Mouse (Mus musculus): ENCODE results near the gene Tbc1d32. TPM values are rescaled to one million over a fixed set of nuclear protein-coding genes. Genes with fewer than 3 reads are reported as not detected.

Tbc1d32 gene
- 3.7 and 3.9 TPM in 2 replicates for polyA plus RNA-seq (2014; fragmentation: Nextera tagmentation; extraction: Ambion mirVana)

- Histone ChIP-seq H3K36me3 (ENCODE audit: control insufficient read depth, insufficient read depth, low read length) (no peaks in the 10 kb centered on the region), H3K4me3 (ENCODE audit: low read depth, low read length) (peak within 1 kb of the TSS; percentile 54), H3K9me3 (ENCODE audit: control insufficient read depth, low read length) (no peaks in the 10 kb centered on the region), H3K27me3 (ENCODE audit: control insufficient read depth, insufficient read depth, low read length) (no peaks in the 10 kb centered on the region), H3K9ac (ENCODE audit: low read length) (peak within 1 kb of the TSS; percentile 57), H3K4me1 (ENCODE audit: control insufficient read depth, insufficient read depth, low read length) (no peaks in the 10 kb centered on the region), H3K27ac (replicated peaks; ENCODE audit: low read depth, low read length) (peak within 1 kb of the TSS; percentile 87), H3K4me2 (ENCODE audit: low read depth, severe bottlenecking) (peak within 1 kb of the TSS; percentile 58)
- ATAC-seq (ENCODE audit: insufficient number of reproducible peaks, low FRiP score, low TSS enrichment, low read depth) (peak; percentile 98), DNase-seq (ENCODE audit: low spot score) (peak; percentile 93)
- WGBS, result 3% methylated on average over 42 of the region's 42 CpGs
Measured at GRCm38 (mm10) chr10:56228568-56229209, at the start of gene Tbc1d32. TSS of gene Tbc1d32 (minus strand) at chr10:56228689.

GRCm38 (mm10) chr10:56227771-56228275 lies 666 bp downstream of the Tbc1d32 start:
- ATAC-seq (ENCODE audit: insufficient number of reproducible peaks, low FRiP score, low TSS enrichment, low read depth) (no peak), DNase-seq (ENCODE audit: low spot score) (peak; percentile 25)
- no peaks in the 10 kb centered on the region for H3K4me1 ChIP-seq (ENCODE audit: control insufficient read depth, insufficient read depth, low read length)
- WGBS, result 81% methylated on average over 8 of the region's 8 CpGs
- no peaks in the 10 kb centered on the region for H3K27me3 ChIP-seq (ENCODE audit: control insufficient read depth, insufficient read depth, low read length)
- no peak overlapping the region for H3K27ac ChIP-seq (replicated peaks; ENCODE audit: low read depth, low read length)
- H3K4me2 ChIP-seq (ENCODE audit: low read depth, severe bottlenecking), result peak overlapping the region; percentile 58
- H3K36me3 ChIP-seq (ENCODE audit: control insufficient read depth, insufficient read depth, low read length), result no peaks in the 10 kb centered on the region
- H3K4me3 ChIP-seq (ENCODE audit: low read depth, low read length), result peak overlapping the region; percentile 54
- H3K9ac ChIP-seq (ENCODE audit: low read length), result peak overlapping the region; percentile 30; the same call in 1 of the 2 replicates
- no peaks in the 10 kb centered on the region for H3K9me3 ChIP-seq (ENCODE audit: control insufficient read depth, low read length)

GRCm38 (mm10) chr10:56215797-56216196 lies 12.7 kb downstream of the Tbc1d32 start:
- no peak overlapping the region for H3K27ac ChIP-seq (replicated peaks; ENCODE audit: low read depth, low read length)
- no peaks in the 10 kb centered on the region for H3K27me3 ChIP-seq (ENCODE audit: control insufficient read depth, insufficient read depth, low read length)
- H3K9me3 ChIP-seq (ENCODE audit: control insufficient read depth, low read length), result no peaks in the 10 kb centered on the region
- H3K4me2 ChIP-seq (ENCODE audit: low read depth, severe bottlenecking), result no peak overlapping the region
- H3K4me1 ChIP-seq (ENCODE audit: control insufficient read depth, insufficient read depth, low read length), result no peaks in the 10 kb centered on the region
- DNase-seq (ENCODE audit: low spot score), result no peak
- H3K36me3 ChIP-seq (ENCODE audit: control insufficient read depth, insufficient read depth, low read length), result no peaks in the 10 kb centered on the region
- H3K4me3 ChIP-seq (ENCODE audit: low read depth, low read length), result no peak overlapping the region
- no peak for ATAC-seq (ENCODE audit: insufficient number of reproducible peaks, low FRiP score, low TSS enrichment, low read depth)
- H3K9ac ChIP-seq (ENCODE audit: low read length), result no peak overlapping the region
- WGBS, result 73% methylated on average over 3 of the region's 3 CpGs

- H3K27ac ChIP-seq (replicated peaks; ENCODE audit: low read depth, low read length), result no peak overlapping the region
- H3K9me3 ChIP-seq (ENCODE audit: control insufficient read depth, low read length), result no peaks in the 10 kb centered on the region
- no peak for DNase-seq (ENCODE audit: low spot score)
- H3K27me3 ChIP-seq (ENCODE audit: control insufficient read depth, insufficient read depth, low read length), result no peaks in the 10 kb centered on the region
- H3K4me1 ChIP-seq (ENCODE audit: control insufficient read depth, insufficient read depth, low read length), result no peaks in the 10 kb centered on the region
- H3K4me3 ChIP-seq (ENCODE audit: low read depth, low read length), result no peak overlapping the region
- whole genome bisulfite sequencing, result 81% methylated on average over 1 of the region's 1 CpGs
- no peak overlapping the region for H3K4me2 ChIP-seq (ENCODE audit: low read depth, severe bottlenecking)
- ATAC-seq (ENCODE audit: insufficient number of reproducible peaks, low FRiP score, low TSS enrichment, low read depth), result no peak
- H3K36me3 ChIP-seq (ENCODE audit: control insufficient read depth, insufficient read depth, low read length), result no peaks in the 10 kb centered on the region
- H3K9ac ChIP-seq (ENCODE audit: low read length), result no peak overlapping the region
Measured at GRCm38 (mm10) chr10:56210343-56210742, 18.1 kb downstream of the Tbc1d32 start.

GRCm38 (mm10) chr10:56206802-56207404 lies 21.6 kb downstream of the Tbc1d32 start:
- Histone ChIP-seq H3K9ac (ENCODE audit: low read length) (no peak overlapping the region), H3K4me3 (ENCODE audit: low read depth, low read length) (no peak overlapping the region), H3K9me3 (ENCODE audit: control insufficient read depth, low read length) (no peaks in the 10 kb centered on the region), H3K36me3 (ENCODE audit: control insufficient read depth, insufficient read depth, low read length) (no peaks in the 10 kb centered on the region), H3K4me1 (ENCODE audit: control insufficient read depth, insufficient read depth, low read length) (no peaks in the 10 kb centered on the region), H3K27ac (replicated peaks; ENCODE audit: low read depth, low read length) (no peak overlapping the region), H3K4me2 (ENCODE audit: low read depth, severe bottlenecking) (no peak overlapping the region), H3K27me3 (ENCODE audit: control insufficient read depth, insufficient read depth, low read length) (no peaks in the 10 kb centered on the region)
- DNase-seq (ENCODE audit: low spot score), result no peak
- peak; percentile 35; the same call in 1 of the 2 replicates for ATAC-seq (ENCODE audit: insufficient number of reproducible peaks, low FRiP score, low TSS enrichment, low read depth)
- 41% methylated on average over 8 of the region's 8 CpGs for WGBS

GRCm38 (mm10) chr10:56204348-56204747 lies 24.1 kb downstream of the Tbc1d32 start:
- Histone ChIP-seq H3K4me3 (ENCODE audit: low read depth, low read length) (no peak overlapping the region), H3K9me3 (ENCODE audit: control insufficient read depth, low read length) (no peaks in the 10 kb centered on the region), H3K27me3 (ENCODE audit: control insufficient read depth, insufficient read depth, low read length) (no peaks in the 10 kb centered on the region), H3K9ac (ENCODE audit: low read length) (no peak overlapping the region), H3K36me3 (ENCODE audit: control insufficient read depth, insufficient read depth, low read length) (no peaks in the 10 kb centered on the region), H3K4me2 (ENCODE audit: low read depth, severe bottlenecking) (no peak overlapping the region), H3K27ac (replicated peaks; ENCODE audit: low read depth, low read length) (no peak overlapping the region), H3K4me1 (ENCODE audit: control insufficient read depth, insufficient read depth, low read length) (no peaks in the 10 kb centered on the region)
- ATAC-seq (ENCODE audit: insufficient number of reproducible peaks, low FRiP score, low TSS enrichment, low read depth) (no peak), DNase-seq (ENCODE audit: low spot score) (no peak)
- 92% methylated on average over 2 of the region's 2 CpGs for WGBS

- ATAC-seq (ENCODE audit: insufficient number of reproducible peaks, low FRiP score, low TSS enrichment, low read depth), result no peak
- H3K36me3 ChIP-seq (ENCODE audit: control insufficient read depth, insufficient read depth, low read length), result no peaks in the 10 kb centered on the region
- no peak overlapping the region for H3K9ac ChIP-seq (ENCODE audit: low read length)
- H3K4me3 ChIP-seq (ENCODE audit: low read depth, low read length), result no peak overlapping the region
- DNase-seq (ENCODE audit: low spot score), result no peak
- no peaks in the 10 kb centered on the region for H3K4me1 ChIP-seq (ENCODE audit: control insufficient read depth, insufficient read depth, low read length)
- no peaks in the 10 kb centered on the region for H3K27me3 ChIP-seq (ENCODE audit: control insufficient read depth, insufficient read depth, low read length)
- H3K9me3 ChIP-seq (ENCODE audit: control insufficient read depth, low read length), result no peaks in the 10 kb centered on the region
- no peak overlapping the region for H3K4me2 ChIP-seq (ENCODE audit: low read depth, severe bottlenecking)
- H3K27ac ChIP-seq (replicated peaks; ENCODE audit: low read depth, low read length), result no peak overlapping the region
Measured at GRCm38 (mm10) chr10:56199902-56200301, 28.6 kb downstream of the Tbc1d32 start.

GRCm38 (mm10) chr10:56198691-56199090 lies 29.8 kb downstream of the Tbc1d32 start:
- no peaks in the 10 kb centered on the region for H3K9me3 ChIP-seq (ENCODE audit: control insufficient read depth, low read length)
- H3K4me3 ChIP-seq (ENCODE audit: low read depth, low read length), result no peak overlapping the region
- H3K4me1 ChIP-seq (ENCODE audit: control insufficient read depth, insufficient read depth, low read length), result no peaks in the 10 kb centered on the region
- DNase-seq (ENCODE audit: low spot score) (no peak), ATAC-seq (ENCODE audit: insufficient number of reproducible peaks, low FRiP score, low TSS enrichment, low read depth) (no peak)
- no peaks in the 10 kb centered on the region for H3K27me3 ChIP-seq (ENCODE audit: control insufficient read depth, insufficient read depth, low read length)
- WGBS, result 78% methylated on average over 3 of the region's 3 CpGs
- H3K36me3 ChIP-seq (ENCODE audit: control insufficient read depth, insufficient read depth, low read length), result no peaks in the 10 kb centered on the region
- H3K9ac ChIP-seq (ENCODE audit: low read length), result no peak overlapping the region
- no peak overlapping the region for H3K27ac ChIP-seq (replicated peaks; ENCODE audit: low read depth, low read length)
- no peak overlapping the region for H3K4me2 ChIP-seq (ENCODE audit: low read depth, severe bottlenecking)
